Mouse (Mus musculus): ENCODE results near the gene Mcpt8. TPM values are rescaled to one million over a fixed set of nuclear protein-coding genes. Genes with fewer than 3 reads are reported as not detected.
"Not testable (repeated sequence)": the region's sequence is repeated elsewhere in the genome, so short reads cannot be mapped to it uniquely, and the experiment has no call there.

Gene Mcpt8
- total RNA-seq, 2 experiments from 2014 or later = not detected

DNA sequence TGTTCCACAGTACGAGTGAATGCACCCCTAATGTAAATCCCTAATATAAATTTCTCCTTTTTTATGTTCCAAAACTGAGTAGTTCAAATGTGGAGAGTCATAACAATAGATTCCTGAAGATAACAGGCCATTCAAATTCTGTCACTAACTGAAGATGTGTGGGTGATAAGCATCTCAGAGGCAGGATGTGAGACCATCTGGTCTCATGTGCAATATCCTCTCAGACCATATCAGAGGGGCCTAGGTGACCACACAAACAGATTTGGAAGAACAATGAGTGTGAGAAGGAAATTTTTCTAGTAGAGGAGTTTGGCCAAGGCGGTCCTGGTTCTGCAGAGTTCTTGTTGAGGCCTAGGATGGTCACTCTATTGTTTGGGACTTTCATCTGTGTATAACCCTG, 8.3 kb upstream of the Mcpt8 start:
- no peak for DNase-seq
- Histone ChIP-seq H3K27ac (no peak overlapping the region), H3K4me3 (no peak overlapping the region)
- TF ChIP-seq CTCF (IDR thresholded peaks at IDR 0.05) = no peak
- intact Hi-C loops (cut with DNase I) = no loop called here

DNA sequence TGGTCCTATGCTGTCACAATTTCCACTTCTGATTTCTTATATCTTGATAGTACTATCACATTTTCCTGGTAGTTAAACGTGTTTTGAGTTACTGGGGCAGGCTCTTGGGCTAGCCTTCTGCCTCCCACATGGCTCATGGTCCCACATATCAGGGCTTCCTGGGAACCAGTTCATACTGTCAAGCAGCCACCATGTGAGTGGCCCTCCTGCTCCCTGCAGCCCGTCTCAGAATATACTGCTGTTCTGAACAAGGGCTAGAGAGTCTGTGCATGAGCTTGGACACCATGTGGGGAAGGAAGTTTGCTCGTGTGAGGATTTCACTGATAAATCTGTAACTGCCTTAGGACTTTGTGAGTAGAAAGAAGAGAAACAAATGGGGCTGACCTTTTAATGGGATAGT, 1.6 kb upstream of the Mcpt8 start:
- intact Hi-C loops (cut with DNase I) = no loop called here
- no peak overlapping the region for H3K27ac ChIP-seq
- no peak for TF ChIP-seq CTCF (IDR thresholded peaks at IDR 0.05)
- DNase-seq = no peak
- H3K4me3 ChIP-seq = no peak overlapping the region

GRCm38 (mm10) chr14:56082016-56082415, 3.1 kb downstream of the Mcpt8 start:
- no peak for DNase-seq
- H3K4me3 ChIP-seq = no peak overlapping the region
- TF ChIP-seq CTCF (IDR thresholded peaks at IDR 0.05) = no peak
- intact Hi-C loops (cut with DNase I) = no loop called here
- no peak overlapping the region for H3K27ac ChIP-seq

DNA sequence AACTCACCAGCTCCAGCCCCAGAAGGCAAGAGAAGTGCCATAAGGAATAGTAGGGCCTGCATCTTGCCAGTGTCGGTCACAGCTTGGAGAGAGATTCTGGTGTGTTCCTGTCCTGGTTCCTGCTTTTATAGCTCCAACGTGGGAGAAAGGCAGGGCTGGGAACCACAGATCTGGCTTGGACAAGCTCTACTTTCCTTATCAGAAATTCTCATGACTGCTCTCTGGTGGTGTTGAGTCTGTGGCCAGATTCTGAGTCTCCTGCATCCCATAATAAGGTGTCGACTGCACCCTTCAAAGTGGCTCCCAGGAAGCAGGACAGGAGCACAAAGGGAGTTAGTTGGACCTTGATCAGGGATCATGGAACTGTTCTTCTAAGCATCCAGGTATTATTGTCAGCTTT, 22.9 kb downstream of the Mcpt8 start, which contains the start of gene Mcpt4:
TSS of gene Mcpt4 (minus strand) at position 101 of the 400 bp plus-strand sequence.
- DNase-seq; H3K27ac ChIP-seq; H3K4me3 ChIP-seq; intact Hi-C loops (cut with DNase I): not testable (repeated sequence)

GRCm38 (mm10) chr14:56057722-56058121, 27.4 kb downstream of the Mcpt8 start:
- no peak for DNase-seq
- no peak overlapping the region for H3K4me3 ChIP-seq
- no peak overlapping the region for H3K27ac ChIP-seq
- intact Hi-C loops (cut with DNase I) = no loop called here
- no peak for TF ChIP-seq CTCF (IDR thresholded peaks at IDR 0.05)

DNA sequence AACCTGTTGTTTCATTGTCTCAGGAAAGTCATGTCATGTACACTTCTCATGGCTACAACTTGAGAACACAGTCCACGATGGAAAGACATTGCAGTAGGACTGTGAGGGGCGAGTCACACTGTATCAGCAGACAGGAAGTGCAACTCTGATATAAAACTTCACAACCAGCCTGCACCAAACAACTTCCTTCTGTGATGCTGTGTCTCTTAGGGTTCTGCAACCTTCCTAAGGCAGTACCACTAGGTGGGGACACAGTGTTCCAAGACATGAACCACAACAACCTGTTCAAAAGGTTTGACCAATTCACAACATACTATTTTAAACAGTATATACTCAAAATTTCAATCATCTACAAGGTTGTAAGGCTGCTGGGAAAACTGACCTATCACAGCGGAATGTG, 29.7 kb downstream of the Mcpt8 start:
- no peak overlapping the region for H3K27ac ChIP-seq
- intact Hi-C loops (cut with DNase I) = no loop called here
- no peak for DNase-seq
- no peak overlapping the region for H3K4me3 ChIP-seq
- TF ChIP-seq CTCF (IDR thresholded peaks at IDR 0.05) = no peak

DNA sequence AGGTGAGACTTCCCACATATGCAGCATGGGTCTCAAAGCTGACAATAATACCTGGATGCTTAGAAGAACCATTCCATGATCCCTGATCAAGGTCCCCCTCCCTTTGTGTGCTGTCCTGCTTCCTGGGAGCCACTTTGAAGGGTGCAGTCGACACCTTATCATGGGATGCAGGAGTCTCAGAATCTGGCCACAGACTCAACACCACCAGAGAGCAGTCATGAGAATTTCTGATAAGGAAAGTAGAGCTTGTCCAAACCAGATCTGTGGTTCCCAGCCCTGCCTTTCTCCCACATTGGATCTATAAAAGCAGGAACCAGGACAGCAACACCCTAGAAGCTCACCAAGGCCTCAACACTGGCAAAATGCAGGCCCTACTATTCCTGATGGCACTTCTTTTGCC, 43.3 kb downstream of the Mcpt8 start, which contains the start of gene Mcpt2:
TSS of gene Mcpt2 (plus strand) at position 250 of the 400 bp plus-strand sequence.
- intact Hi-C loops (cut with DNase I); DNase-seq; H3K27ac ChIP-seq; H3K4me3 ChIP-seq: not testable (repeated sequence)

- no peak for DNase-seq
- no peak for TF ChIP-seq CTCF (IDR thresholded peaks at IDR 0.05)
- intact Hi-C loops (cut with DNase I) = no loop called here
- H3K4me3 ChIP-seq = no peak overlapping the region
- no peak overlapping the region for H3K27ac ChIP-seq
These were observed 50.6 kb downstream of the Mcpt8 start for GRCm38 (mm10) chr14:56034433-56034832.

Small RNAs within 50 kb of the gene (microRNA-seq; reads per million reads assigned to microRNA genes)
- gene Mir6949 = not detected

Other genes with a start within 250 kb of the Mcpt8 start
- 1 to 10 TPM; 1.6 to 2.0 TPM for gene Nynrin, start 231.3 kb downstream of the Mcpt8 start, total RNA-seq (2021)
- not detected for gene Cbln3, start 200.9 kb downstream of the Mcpt8 start, total RNA-seq (2021)
- gene Khnyn, start 200.3 kb downstream of the Mcpt8 start, total RNA-seq (2021) = 1 to 10 TPM; 6.4 to 8.1 TPM
- 100 to 1,000 TPM; 113 to 127 TPM for gene Sdr39u1, start 185.0 kb downstream of the Mcpt8 start, total RNA-seq (2021)
- gene Cma1, start 140.6 kb downstream of the Mcpt8 start, total RNA-seq (2021) = 1 to 10 TPM in 1 of 2 experiments, under 1 TPM in 1; 0.99 to 3.2 TPM
- under 1 TPM in 1 of 2 experiments, not detected in 1; 0.28 TPM for gene Cma2, start 134.3 kb downstream of the Mcpt8 start, total RNA-seq (2021)
- gene Mcpt1, start 67.3 kb downstream of the Mcpt8 start, total RNA-seq (2021) = not detected
- gene Mcpt9, start 54.8 kb downstream of the Mcpt8 start, total RNA-seq (2021) = not detected
- gene Mcpt2, start 43.2 kb downstream of the Mcpt8 start, total RNA-seq (2021) = not detected
- 1 to 10 TPM; 2.1 to 4.0 TPM for gene Mcpt4, start 23.0 kb downstream of the Mcpt8 start, total RNA-seq (2021)
- not detected for gene Ctsg, start 17.3 kb upstream of the Mcpt8 start, total RNA-seq (2021)
- gene Gzme, start 35.4 kb upstream of the Mcpt8 start, total RNA-seq (2021) = not detected
- not detected for gene Gzmd, start 47.3 kb upstream of the Mcpt8 start, total RNA-seq (2021)
- gene Gzmg, start 74.3 kb upstream of the Mcpt8 start, total RNA-seq (2021) = not detected
- not detected for gene Gzmn, start 89.3 kb upstream of the Mcpt8 start, total RNA-seq (2021)
- gene Gzmf, start 126.1 kb upstream of the Mcpt8 start, total RNA-seq (2021) = not detected
- not detected for gene Gzmc, start 149.4 kb upstream of the Mcpt8 start, total RNA-seq (2021)
- gene Gzmb, start 177.0 kb upstream of the Mcpt8 start, total RNA-seq (2021) = not detected

Measured in gastrocnemius, adult 2 months (tissue).